Mouse (Mus musculus): Measurements from ENCODE around the gene Scn3b.

Scn3b gene

GRCm38 (mm10) chr9:40337131-40337820, 68.3 kb downstream of the Scn3b start:
- no peak for DNase-seq (ENCODE audit: low read depth)

- no peak for DNase-seq (ENCODE audit: low read depth)
Observed at GRCm38 (mm10) chr9:40339578-40339977, 70.6 kb downstream of the Scn3b start.

All from fibroblast of lung, adult 2 months (primary cell).